Mouse (Mus musculus) adrenal gland, postnatal 36 days (tissue): ENCODE measurements around the gene Eral1. TPM values are rescaled to one million over a fixed set of nuclear protein-coding genes. Genes with fewer than 3 reads are reported as not detected.
"Not testable (repeated sequence)": the region's sequence is repeated elsewhere in the genome, so short reads cannot be mapped to it uniquely, and the experiment has no call there.

ENCODE experiments used
- DNase-seq, 2 experiments: peaks; one replicate each; pipeline ENCODE4 v3.0.0; 2021; ENCODE audit warnings: mixed read lengths in 1 of 2
- total RNA-seq, 2 experiments: library from RNA; stranded (reverse); gene quantifications; 2 replicates each; pipeline ENCODE4 v1.2.3; 2021

Gene Eral1
- total RNA-seq, 2 experiments from 2014 or later: 30.0 to 33.6 TPM

DNA sequence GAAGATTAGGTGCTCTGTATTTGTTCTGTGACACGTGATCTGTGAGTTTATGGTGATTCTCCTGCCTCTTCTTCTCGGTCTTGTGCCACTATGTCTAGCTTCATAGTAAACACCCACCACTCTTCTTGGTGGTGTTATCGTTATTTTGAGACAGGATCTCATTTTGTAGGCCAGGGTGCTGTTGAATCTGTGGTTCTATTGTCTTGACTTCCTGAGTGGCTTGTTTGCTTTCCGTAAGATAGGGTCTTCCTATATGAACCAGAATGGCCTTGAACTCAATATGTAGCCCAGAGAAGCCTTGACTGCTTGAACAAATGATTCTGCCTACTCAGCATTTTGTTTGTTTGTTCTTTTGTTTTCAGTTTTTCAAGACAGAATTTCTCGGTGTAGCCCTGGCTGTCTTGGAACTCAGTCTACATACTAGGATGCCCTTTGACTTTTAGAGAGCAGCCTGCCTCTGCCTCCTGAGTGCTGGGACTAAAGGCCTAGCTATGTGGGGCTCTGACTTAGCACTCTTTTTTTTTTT, 7.6 kb upstream of the Eral1 start:
- no peak for DNase-seq

DNA sequence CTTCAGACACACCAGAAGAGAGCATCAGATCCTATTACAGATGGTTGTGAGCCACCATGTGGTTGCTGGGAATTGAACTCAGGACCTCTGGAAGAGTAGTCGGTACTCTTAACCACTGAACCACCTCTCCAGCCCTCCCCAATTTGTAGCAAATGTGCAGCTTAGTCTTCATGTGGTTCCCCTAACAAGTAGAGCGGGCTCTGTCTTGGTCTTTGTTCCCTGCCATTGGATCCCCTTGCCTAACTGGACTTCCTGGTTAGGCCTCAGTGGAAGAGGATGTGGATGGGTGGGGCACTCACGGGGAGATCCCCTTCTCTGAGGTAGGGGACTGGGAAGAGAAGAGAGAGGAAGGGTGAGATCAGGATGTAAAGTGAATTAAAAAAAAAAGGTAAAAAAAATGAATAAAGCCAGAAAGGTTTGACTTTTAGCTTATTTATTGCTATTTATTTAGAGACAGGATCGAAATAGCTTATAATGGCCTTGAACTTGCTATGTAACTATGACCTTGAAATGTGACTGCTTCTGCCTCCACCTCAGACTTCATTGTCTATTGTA, 6.8 kb upstream of the Eral1 start:
- DNase-seq: no peak

DNA sequence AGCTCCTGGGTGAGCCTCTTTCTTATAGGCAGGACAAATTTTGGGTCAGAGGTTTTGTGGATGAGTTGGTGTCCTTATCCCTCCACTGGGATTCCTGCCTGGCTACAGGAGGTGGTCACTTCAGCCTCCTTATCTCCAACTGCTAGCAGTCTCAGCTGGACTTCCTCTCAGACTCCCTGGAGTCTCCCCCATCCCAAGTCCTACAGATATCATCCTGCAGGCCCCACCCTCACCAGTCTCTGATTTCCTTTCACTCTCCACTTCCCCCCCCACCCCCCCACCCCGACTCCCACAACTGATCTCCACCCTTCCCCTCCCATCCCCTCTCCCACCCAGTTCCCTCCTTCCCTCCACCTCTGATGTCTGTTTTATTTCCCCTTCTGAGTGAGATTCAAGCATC, 3.4 kb upstream of the Eral1 start:
- no peak for DNase-seq

DNA sequence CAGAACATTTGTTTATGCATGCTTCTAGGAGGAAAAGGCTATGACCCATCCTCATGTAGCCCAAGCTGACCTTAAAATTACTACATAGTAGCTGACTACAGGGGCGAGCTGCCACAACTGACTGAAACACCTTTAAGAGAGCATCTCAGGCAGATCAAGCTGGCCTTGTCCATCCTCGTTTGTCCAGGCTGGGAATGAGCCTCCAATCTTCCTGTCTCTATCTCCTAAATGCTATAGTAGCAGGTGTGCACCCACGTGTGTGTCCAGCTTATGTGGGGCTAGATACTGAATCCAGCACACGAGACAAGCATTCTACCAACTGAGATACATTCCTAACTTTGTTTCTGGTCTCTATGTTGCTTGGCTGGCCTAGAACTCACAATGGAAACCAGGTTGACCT, 5.5 kb downstream of the Eral1 start:
- no peak for DNase-seq

DNA sequence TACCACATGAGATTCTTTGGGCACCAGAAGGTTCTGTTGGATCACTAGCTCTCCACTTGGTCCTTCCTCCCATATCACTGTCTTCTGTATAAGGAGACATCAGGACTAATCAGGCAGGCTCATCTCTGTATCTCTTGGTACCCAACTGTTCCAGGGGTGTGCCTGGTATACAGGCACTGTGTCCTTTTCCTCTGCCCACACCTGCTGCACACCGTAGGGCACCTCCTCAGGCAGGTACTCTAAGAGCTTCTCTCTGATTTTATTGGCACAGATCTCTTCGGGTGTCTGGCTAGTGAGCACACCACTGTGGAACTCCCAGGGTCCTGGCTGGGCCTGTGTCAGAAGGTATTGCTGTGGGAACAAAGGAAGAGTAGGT, 5.9 kb downstream of the Eral1 start:
- DNase-seq: no peak

DNA sequence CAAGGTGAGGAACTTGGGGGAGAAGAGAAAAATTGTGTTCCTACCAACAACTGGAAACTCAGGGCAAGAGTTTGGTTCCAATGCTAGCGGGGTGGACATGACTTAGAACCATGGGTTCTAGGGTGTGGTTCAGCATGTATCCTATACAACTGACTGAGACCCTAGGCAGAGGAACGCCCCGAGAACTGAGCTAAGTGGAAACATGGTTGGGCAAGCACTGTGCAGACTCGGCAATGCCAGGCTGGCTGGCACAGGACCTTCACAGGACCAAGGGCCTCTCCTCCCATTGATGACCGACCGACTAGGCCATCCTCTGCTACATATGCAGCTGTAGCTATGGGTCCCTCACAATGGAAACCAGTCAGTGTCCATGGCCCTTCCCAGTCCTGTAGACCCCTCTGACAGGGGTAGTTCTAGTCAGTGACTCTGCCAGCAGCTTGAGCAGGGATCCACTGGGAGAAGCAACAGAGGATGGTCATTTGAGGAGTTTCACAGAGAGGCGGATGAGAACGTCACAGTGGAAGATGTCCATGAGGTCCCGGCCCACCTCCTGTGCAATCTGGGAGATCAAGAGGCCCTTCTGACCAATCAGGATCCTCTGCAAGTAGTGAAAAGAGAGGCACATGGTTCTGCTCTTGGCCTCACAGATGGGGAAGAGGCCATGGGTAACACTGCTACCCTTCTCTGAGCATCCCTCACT, 6.5 kb downstream of the Eral1 start:
- no peak for DNase-seq

DNA sequence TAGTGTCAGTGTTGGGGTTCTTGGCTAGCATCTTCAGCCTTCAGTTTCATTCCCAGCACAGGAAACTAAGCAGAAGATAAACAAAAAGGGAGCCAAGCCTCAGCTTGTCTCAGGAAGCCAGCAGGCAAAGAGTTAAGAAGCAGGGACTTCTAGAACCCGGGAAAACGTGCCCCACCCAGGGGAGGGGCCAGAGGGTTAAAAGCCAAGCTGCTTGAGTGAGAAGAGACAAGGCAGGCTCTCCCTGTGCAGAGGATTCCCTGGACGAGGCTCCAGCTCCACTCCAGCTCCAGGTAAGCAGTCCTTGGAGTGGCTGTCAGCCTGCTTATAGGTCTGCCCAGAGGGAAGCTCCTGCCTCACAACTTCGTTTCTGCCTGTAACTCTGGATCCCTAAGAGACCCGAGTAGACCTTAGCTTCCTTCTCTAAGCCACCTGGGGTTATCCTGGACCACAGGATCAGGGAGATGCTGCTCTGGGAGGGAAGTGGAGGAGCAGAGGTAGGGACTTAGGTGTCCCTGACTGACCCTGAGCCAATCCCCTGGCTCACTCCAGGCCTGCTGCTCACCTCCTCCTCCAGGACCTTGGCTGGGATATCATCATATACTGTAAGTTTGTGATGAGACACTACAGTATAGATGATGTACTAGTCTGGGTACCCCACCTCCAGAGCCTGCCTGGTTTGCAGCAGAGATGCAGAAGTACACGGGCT, 7.6 kb downstream of the Eral1 start:
- no peak for DNase-seq

DNA sequence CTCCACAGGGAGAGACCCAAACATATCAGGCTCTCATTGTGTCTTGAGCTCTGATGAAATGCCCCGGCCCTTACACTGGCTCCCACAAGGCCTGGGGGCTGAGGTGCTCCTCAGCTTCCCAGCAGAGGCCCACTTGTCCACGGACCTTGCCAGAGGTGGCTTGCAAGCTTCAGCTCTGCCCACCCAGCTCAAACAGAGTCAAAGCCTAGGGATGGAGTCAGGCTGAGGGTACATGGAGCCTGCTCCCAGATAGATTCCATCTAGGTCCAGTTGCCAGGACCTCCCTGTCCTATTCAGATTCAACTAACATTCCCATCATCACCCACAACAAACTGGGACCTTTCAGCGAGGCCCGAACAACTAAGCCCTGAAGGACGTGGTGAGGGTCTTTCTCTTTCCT, 8.2 kb downstream of the Eral1 start:
- DNase-seq: no peak

DNA sequence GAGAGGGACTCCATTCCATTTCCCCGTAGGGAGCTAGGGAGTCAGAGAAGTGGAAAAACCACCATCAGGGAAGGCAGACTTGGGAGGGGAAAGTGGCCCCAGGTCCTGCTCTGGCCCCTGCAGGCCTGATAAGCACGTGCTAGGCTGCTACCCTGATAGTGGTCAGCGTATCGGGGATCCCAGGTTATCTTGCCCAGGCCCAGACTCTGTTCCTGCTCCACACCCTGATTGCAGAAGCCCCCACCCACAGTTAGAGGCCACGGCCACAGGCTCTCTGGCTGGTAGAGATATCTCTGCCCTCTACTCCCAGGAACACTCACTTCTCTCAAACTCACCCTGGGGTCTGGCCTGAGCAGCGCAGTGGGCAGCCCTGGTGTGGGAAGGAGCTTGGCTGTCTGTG, 10.5 kb downstream of the Eral1 start:
- no peak for DNase-seq

DNA sequence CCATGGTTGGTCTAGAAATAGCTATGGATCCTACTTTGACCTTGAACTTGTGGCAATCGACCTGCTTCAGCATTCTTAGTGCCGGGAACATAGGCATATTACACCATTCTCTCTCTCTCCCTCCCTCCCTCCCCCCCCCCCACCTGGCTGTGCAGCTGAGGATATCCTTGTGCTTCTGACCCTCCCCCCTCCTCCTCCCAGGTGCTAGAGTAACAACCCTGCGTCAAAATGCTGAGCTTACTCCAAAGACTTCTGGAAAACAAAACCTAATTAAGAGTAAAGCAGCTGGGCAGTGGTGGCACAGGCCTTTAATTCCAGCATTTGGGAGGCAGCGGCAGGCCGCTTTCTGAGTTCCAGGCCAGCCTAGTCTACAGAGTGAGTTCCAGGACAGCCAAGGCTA, 11.1 kb downstream of the Eral1 start:
- DNase-seq: no peak

DNA sequence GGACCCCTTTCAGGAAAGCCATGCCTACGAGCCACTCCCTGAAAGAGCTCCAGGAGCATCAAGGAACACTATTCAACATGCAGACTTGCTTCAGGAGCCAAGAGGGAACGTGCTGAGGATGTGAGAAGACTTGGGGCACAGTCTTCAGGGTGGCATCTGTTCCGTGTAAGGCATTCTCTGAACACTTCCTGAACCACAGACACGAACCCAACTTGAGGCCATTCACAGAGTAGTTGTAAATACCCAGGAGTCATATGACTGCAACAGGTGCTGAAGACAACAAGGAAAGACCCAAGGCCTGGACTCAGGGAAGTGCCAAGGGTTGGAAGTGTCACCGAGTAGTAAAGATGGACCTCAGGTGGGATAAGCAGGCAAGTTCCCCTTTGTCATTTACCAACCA, 12.6 kb downstream of the Eral1 start:
- no peak for DNase-seq

DNA sequence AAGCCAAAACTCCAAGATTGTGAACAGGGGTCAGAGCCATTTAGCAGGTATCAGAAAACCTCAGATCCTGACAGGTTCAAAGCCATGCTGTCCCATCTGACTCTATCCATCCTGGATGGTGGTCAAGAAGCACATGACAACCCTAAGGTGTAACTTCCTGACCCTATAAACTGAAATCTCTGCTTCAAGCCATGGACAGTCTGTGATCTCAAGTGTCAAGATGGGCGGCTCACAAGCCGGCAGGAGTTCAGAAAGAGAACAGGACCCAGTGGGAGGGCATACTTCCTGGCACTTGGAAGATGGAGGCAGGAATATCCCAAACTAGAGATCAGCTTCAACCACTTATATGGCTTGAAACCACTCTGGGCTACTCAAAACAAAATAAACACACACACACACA, 13.5 kb downstream of the Eral1 start:
- DNase-seq: no peak

DNA sequence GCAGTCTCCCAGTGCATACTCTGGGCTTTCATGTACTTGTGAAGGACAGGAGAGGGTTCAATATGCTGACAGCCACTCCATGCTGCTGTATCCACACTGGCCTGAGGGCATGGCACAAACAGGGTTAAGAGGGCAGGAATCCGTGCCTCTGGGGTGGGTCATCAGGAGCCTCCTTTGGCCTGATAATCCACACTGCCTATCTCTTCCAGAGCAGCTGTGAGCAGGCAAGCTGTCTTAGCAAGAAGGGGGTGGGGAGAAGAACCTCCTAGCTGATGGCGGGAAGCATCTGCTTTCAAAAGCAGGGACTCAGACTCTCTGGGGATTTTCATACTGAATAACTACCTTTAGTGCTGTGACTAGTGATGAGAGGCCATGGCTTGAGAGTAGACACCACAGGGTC, 14.3 kb downstream of the Eral1 start:
- DNase-seq: no peak

DNA sequence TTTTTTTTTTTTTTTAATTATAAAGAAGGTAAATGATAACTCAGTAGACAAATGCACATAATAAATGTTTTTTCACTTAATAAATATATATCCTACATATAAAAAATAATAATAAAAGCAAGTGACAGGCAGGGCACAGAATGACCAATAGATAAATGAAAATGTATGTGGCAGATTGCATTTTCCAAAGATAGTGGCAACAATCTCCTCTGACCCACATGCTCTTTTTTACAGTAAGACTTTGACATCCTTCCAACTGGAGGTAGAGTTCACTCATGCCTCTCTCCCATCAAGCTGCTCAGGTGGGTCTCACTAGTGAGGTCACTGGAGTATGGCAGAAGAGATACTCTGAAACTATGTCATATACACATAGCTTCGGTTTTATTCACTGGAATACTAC, 17.6 kb downstream of the Eral1 start:
- no peak for DNase-seq

DNA sequence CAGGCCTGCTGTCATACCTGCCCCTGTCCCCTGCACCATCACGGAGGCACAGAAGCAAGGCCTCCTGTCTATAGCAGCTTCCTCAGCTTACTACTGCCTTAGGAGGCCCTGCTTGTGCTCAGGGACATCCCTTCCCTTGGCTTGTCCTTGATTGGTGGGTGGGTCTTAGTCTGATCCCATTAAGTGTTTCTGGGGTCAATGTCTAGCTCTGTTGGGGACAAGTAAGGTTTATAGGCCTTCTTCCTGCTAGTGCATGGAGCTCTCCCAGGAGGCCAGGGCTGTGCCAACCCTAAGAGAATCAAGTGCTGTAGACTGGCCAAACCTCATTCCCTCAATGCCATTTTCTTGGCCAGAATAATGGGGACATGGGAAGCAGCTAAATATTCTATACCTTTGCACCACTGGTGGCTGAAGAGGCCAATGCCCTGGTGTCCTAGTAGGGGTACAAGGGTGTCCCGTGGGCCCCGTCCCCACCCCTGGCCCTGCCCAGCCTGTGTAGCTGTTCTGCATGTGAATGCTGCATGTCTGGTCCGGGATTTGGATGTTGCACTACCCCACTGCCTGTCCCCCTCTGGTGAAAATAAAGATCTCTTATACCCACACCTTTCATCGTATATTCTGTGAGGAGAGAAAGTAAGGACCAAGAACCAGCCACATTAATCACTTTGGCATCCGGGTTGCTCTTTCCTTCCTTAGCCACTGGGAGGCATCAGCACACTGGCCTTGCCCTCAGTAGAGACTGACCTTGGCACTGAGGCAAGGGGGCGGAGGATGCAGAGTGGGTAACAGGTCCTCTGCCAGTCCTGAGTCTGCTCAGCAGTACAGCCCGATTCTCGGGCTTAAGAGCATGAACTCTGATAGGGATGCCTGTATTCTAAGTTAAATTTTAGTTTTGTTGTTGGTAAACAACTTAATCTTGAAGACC, 20.1 kb downstream of the Eral1 start:
- DNase-seq: peak; percentile 90 to 91

DNA sequence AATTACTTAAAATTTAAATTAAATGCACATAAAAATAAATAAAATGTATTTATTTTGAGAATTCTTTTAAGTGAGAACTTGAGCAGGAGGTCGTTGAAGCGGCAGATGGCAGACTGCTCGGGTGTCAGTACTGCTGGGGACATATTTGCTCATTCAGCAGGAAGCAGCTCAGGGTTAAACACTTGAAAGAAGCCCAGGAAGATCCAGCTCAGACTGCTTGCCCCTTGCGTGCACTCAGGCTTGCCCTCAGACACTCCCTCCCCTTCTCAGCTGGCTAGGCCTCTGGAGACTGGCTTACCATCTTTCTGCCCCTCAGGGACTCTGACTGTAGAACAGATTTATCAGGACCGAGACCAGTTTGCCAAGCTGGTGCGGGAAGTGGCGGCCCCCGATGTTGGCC, 23.2 kb downstream of the Eral1 start:
- no peak for DNase-seq

DNA sequence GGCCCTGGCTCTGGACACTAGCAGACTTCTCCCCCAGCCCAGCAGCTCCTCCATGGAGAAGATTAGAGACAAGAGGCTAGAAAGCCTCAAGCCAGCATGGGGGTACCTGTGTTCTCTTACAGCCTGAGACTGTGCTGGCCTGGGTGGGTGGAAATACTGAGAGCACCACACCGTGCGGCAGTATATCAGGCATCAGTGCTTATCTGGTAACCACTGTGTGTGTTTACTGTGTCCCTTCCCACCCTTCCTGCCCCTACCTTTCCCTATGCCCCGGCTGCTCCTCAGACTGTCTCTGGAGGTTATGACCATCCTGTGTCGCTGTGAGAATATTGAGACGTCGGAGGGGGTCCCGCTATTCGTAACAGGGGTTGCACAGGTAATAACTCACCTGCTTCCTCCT, 27.1 kb downstream of the Eral1 start:
- DNase-seq: no peak

DNA sequence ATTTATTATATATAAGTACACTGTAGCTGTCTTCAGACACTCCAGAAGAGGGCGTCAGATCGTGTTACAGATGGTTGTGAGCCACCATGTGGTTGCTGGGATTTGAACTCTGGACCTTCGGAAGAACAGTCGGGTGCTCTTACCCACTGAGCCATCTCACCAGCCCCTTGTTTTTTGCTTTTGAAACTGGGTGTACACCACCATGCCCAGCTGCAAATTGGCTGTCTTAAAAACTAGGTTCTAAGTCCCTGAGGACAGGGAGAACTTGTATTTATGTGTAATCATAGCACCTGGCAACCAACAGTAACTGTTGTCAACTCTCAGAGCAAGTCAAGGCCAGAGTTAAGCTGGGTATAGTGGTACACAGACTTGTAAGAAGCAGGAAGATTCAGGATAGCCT, 31.5 kb downstream of the Eral1 start:
- DNase-seq: not testable (repeated sequence)

DNA sequence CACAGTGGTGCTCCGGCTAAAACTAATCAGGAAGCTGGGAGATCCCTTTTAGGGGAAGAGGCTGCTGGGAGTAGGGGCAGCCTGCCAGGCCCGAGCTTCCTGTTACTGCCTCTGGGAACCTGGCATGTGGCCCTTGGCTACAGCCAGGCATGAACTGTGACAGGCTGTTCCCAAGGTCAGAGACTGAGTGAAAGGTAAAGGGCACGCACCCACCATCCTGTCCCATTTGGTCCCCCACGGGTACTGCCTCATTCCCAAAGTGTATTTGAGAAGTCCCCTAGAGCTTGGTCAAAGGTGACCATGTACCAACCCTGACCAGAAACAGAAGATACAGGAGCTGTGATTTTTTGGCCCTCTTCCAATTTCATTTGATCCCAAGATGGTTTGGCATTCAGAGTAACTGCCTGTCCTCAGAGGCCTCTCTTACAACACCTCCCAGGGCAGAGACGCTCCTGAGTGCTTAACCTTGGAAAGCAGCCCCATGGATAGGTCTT, 35.4 kb downstream of the Eral1 start:
- DNase-seq: peak; percentile 93 to 94

DNA sequence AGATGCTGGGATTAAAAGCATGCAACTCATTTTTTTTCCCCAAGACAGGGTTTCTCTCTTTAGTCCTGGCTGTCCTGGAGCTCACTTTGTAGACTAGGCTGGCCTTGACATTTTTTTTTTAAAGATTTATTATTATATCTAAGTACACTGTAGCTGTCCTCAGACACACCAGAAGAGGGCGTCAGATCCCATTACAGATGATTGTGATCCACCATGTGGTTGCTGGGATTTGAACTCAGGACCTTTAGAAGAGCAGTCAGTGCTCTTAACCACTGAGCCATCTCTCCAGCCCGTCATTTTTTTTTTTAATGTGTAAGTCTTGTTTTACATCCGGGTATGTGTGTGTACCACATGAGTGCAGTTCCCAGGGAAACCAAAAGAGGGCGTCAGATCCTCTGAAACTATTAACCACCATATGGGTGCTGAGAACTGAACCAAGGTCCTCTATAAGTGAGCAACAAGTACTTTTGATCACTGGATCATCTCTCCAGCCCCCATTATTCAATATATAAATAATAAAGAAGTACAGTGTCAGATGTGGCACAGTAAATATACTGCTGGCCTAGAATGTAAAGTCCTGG, 37.8 kb downstream of the Eral1 start:
- not testable (repeated sequence) for DNase-seq

DNA sequence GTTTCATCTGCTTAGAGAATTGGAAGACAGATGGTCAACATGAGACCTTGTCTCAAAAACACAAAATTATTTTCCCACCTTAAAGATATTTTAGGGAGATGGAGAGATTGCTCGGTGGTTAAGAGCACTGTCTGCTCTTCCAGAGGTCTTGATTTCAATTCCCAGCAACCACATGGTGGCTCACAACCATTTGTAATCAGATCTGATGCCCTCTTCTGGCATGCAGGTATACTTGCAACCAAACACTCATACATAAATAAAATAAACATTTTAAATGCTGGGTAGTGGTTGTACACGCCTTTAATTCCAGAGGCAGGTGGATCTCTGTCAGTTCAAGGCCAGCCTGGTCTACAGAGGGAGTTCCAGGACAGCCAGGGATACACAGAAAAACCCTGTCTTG, 39.3 kb downstream of the Eral1 start:
- DNase-seq: no peak
